Mouse (Mus musculus) heart, embryonic 16.5 days (tissue): ENCODE data around the gene Cdrt4. TPM values are rescaled to one million over a fixed set of nuclear protein-coding genes. Genes with fewer than 3 reads are reported as not detected.

Experiments
- ATAC-seq: fragments of 200-750 bp; cut with Nextera tagmentation; replicated peaks from 2 replicates; pipeline ENCODE4 v1.8.0; 2017; ENCODE audit warnings: moderate number of reproducible peaks; ENCODE audit not compliant: insufficient read depth, low FRiP score; ENCODE audit errors: extremely low read depth
- H3K27ac ChIP-seq: fragments of 300-500 bp; sonication (generic); 2 replicates; pipeline ENCODE4 v1.5.1; 2014; ENCODE audit warnings: mild to moderate bottlenecking, low read length, control low read depth, moderate library complexity
- H3K27me3 ChIP-seq: fragments of 300-500 bp; sonication (generic); 2 replicates; pipeline ENCODE4 v1.6.1; 2014; ENCODE audit warnings: low read length, mixed read lengths; ENCODE audit not compliant: control insufficient read depth, insufficient read depth
- H3K36me3 ChIP-seq: fragments of 300-500 bp; sonication (generic); 2 replicates; pipeline ENCODE4 v1.6.1; 2014; ENCODE audit not compliant: control insufficient read depth, insufficient read depth
- H3K4me1 ChIP-seq: fragments of 300-500 bp; sonication (generic); 2 replicates; pipeline ENCODE4 v1.6.1; 2014; ENCODE audit warnings: low read length, mixed read lengths; ENCODE audit not compliant: control insufficient read depth, insufficient read depth
- H3K4me2 ChIP-seq: fragments of 300-500 bp; sonication (generic); 2 replicates; pipeline ENCODE4 v1.6.1; 2014; ENCODE audit warnings: low read depth, mild to moderate bottlenecking, control low read depth, low read length
- H3K4me3 ChIP-seq: fragments of 300-500 bp; sonication (generic); 2 replicates; pipeline ENCODE4 v1.5.1; 2014; ENCODE audit warnings: mild to moderate bottlenecking, control low read depth, low read length
- H3K9ac ChIP-seq: fragments of 300-500 bp; sonication (generic); 2 replicates; pipeline ENCODE4 v1.6.1; 2014; ENCODE audit warnings: low read length, control low read depth
- H3K9me3 ChIP-seq: fragments of 300-500 bp; sonication (generic); replicated peaks from 2 replicates; pipeline ENCODE4 v1.6.1; 2016; ENCODE audit warnings: low read length; ENCODE audit not compliant: control insufficient read depth
- WGBS: fragments of 180-500 bp; shearing (Covaris S2); extraction: QIAGEN DNeasy Blood & Tissue Kit; methylation state at CpG from one replicate; pipeline ENCODE4 v1.1.7; 2014; 5-methylcytosine and 5-hydroxymethylcytosine counted together
- polyA plus RNA-seq: library from polyadenylated mRNA; unstranded; fragments of >200 nt; fragmentation: Nextera tagmentation; extraction: Ambion mirVana; gene quantifications from 2 replicates; pipeline ENCODE4 v1.2.1, GENCODE M21; 2015

Cdrt4 gene
- 0.41 TPM in 1 of 2 replicates, not detected in the other for polyA plus RNA-seq

DNA sequence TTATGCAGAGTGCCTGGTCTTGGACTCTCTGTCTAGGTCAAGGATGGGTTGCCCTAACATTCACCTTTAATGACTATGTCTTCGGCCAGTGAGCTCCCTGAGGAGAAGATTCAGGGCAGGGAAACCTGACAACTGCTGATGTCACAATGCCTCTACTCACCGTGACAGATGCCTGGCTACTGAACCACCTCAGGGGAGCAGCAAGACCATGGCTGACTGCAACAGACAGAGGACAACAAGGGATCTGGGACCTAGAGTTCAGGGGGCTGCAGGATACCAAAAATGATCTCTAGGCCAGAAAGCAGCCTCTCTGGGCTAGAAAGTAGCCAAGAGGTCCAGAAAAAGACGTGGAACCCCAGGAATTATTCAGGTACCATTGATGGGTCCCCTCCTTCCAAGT, at the start of gene Cdrt4:
Cdrt4 (plus strand) TSS at position 182 of the 400 bp plus-strand sequence.
- no peaks in the 10 kb centered on the region for H3K36me3 ChIP-seq
- no peak within 1 kb of the TSS for H3K27ac ChIP-seq
- 77% methylated on average over 3 of the region's 3 CpGs for WGBS
- no peak within 1 kb of the TSS for H3K4me2 ChIP-seq
- H3K9me3 ChIP-seq = no peaks in the 10 kb centered on the region
- H3K4me1 ChIP-seq = no peaks in the 10 kb centered on the region
- ATAC-seq = no peak
- H3K4me3 ChIP-seq = no peak within 1 kb of the TSS
- no peaks in the 10 kb centered on the region for H3K27me3 ChIP-seq
- H3K9ac ChIP-seq = no peak within 1 kb of the TSS

- Histone ChIP-seq H3K36me3 (no peaks in the 10 kb centered on the region), H3K27me3 (no peaks in the 10 kb centered on the region), H3K9ac (no peak overlapping the region), H3K4me3 (no peak overlapping the region), H3K4me1 (no peaks in the 10 kb centered on the region), H3K27ac (no peak overlapping the region), H3K4me2 (no peak overlapping the region), H3K9me3 (no peaks in the 10 kb centered on the region)
- peak; percentile 52 for ATAC-seq
- 25% methylated on average over 12 of the region's 12 CpGs for WGBS
These were observed 49.2 kb upstream of the Cdrt4 start for GRCm38 (mm10) chr11:62901699-62902323.

GRCm38 (mm10) chr11:62903871-62904495, 47.0 kb upstream of the Cdrt4 start:
- no peaks in the 10 kb centered on the region for H3K9me3 ChIP-seq
- H3K9ac ChIP-seq = no peak overlapping the region
- 72% methylated on average over 6 of the region's 6 CpGs for WGBS
- H3K27ac ChIP-seq = no peak overlapping the region
- ATAC-seq = no peak
- H3K4me2 ChIP-seq = no peak overlapping the region
- H3K27me3 ChIP-seq = no peaks in the 10 kb centered on the region
- H3K36me3 ChIP-seq = no peaks in the 10 kb centered on the region
- H3K4me1 ChIP-seq = no peaks in the 10 kb centered on the region
- H3K4me3 ChIP-seq = no peak overlapping the region

DNA sequence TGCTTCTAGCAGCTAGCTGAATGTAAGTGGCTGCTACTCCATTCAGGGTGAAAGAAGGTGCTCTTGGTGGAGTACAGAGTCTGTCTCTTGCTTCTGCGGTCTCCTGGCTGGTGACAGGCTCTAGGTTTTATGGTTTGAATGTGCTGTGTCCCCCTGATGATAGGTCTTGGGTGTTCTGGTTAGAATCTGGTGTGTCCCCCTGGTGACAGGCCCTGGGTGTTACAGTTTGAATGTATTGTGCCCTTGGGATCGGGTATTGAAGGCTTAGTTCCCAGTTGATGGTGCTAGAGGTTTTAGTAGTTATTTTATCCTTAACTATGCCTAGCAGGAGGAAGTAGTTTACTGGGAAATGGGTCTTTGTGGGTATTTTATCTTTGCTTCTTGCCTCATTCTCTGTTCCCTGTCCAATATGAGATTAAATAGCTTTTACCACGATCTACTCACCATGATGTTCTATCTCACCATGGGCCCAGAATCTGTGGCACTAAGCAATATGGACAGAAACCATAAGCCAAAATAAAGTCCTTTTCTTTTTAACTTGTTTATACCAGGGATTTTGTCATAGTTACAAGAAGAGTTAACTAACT, 41.2 kb upstream of the Cdrt4 start:
- WGBS = 66% methylated on average over 3 of the region's 3 CpGs
- H3K4me1 ChIP-seq = no peaks in the 10 kb centered on the region
- no peak for ATAC-seq

GRCm38 (mm10) chr11:62911362-62911761, 39.6 kb upstream of the Cdrt4 start:
- 47% methylated on average over 8 of the region's 8 CpGs for WGBS
- H3K4me2 ChIP-seq = no peak overlapping the region
- H3K9me3 ChIP-seq = no peaks in the 10 kb centered on the region
- H3K9ac ChIP-seq = no peak overlapping the region
- peak; percentile 63 for ATAC-seq
- no peaks in the 10 kb centered on the region for H3K36me3 ChIP-seq
- H3K27me3 ChIP-seq = no peaks in the 10 kb centered on the region
- H3K4me1 ChIP-seq = no peaks in the 10 kb centered on the region
- peak overlapping the region; percentile 20; the same call in 1 of the 2 replicates for H3K27ac ChIP-seq
- H3K4me3 ChIP-seq = no peak overlapping the region

More for the DNA sequence above, 41.2 kb upstream of the Cdrt4 start:
- Histone ChIP-seq H3K4me2 (no peak overlapping the region), H3K36me3 (no peaks in the 10 kb centered on the region), H3K9ac (no peak overlapping the region), H3K4me3 (no peak overlapping the region), H3K9me3 (no peaks in the 10 kb centered on the region), H3K27me3 (no peaks in the 10 kb centered on the region), H3K27ac (no peak overlapping the region)

DNA sequence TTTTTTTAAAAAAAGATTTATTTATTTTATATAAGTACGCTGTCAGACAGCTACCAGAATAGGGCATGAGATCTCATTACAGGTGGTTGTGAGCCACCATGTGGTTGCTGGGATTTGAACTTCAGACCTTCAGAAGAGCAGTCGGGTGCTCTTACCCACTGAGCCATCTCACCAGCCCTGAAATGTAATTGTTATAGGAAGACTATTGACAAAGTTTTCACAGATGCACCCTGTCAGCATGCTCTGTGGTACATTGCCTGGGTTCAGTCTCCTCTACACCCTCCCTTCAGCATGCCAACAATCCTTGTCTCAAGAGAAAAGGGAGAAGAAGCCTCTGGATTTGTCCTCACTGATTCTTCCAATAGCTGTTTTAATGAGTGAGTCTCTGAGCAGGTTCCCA, 37.9 kb upstream of the Cdrt4 start:
- no peak overlapping the region for H3K27ac ChIP-seq
- H3K27me3 ChIP-seq = no peaks in the 10 kb centered on the region
- ATAC-seq = no peak
- no peaks in the 10 kb centered on the region for H3K4me1 ChIP-seq
- no peak overlapping the region for H3K4me2 ChIP-seq
- no peaks in the 10 kb centered on the region for H3K9me3 ChIP-seq
- no peak overlapping the region for H3K9ac ChIP-seq
- no peaks in the 10 kb centered on the region for H3K36me3 ChIP-seq
- no peak overlapping the region for H3K4me3 ChIP-seq
- WGBS = 94% methylated on average over 2 of the region's 2 CpGs

- Histone ChIP-seq H3K36me3 (no peaks in the 10 kb centered on the region), H3K4me3 (no peak overlapping the region), H3K4me1 (no peaks in the 10 kb centered on the region), H3K27me3 (no peaks in the 10 kb centered on the region), H3K4me2 (no peak overlapping the region), H3K27ac (no peak overlapping the region), H3K9ac (no peak overlapping the region), H3K9me3 (peaks cover 2% of the 10 kb centered on the region)
- WGBS = 43% methylated on average over 6 of the region's 6 CpGs
- ATAC-seq = no peak
These were observed 36.5 kb upstream of the Cdrt4 start for GRCm38 (mm10) chr11:62914532-62914931.

GRCm38 (mm10) chr11:62915486-62915885, 35.5 kb upstream of the Cdrt4 start:
- H3K4me2 ChIP-seq = no peak overlapping the region
- whole genome bisulfite sequencing = 74% methylated on average over 2 of the region's 2 CpGs
- ATAC-seq = no peak
- no peak overlapping the region for H3K4me3 ChIP-seq
- H3K9ac ChIP-seq = no peak overlapping the region
- H3K36me3 ChIP-seq = no peaks in the 10 kb centered on the region
- H3K9me3 ChIP-seq = peaks cover 4% of the 10 kb centered on the region
- peaks cover 4% of the 10 kb centered on the region; the same call in 1 of the 2 replicates for H3K4me1 ChIP-seq
- no peaks in the 10 kb centered on the region for H3K27me3 ChIP-seq
- H3K27ac ChIP-seq = no peak overlapping the region

GRCm38 (mm10) chr11:62916765-62917164, 34.2 kb upstream of the Cdrt4 start:
- no peak overlapping the region for H3K4me3 ChIP-seq
- no peak for ATAC-seq
- H3K27ac ChIP-seq = no peak overlapping the region
- 30% methylated on average over 2 of the region's 2 CpGs for WGBS
- H3K4me2 ChIP-seq = no peak overlapping the region
- H3K36me3 ChIP-seq = no peaks in the 10 kb centered on the region
- H3K27me3 ChIP-seq = no peaks in the 10 kb centered on the region
- H3K9me3 ChIP-seq = peaks cover 4% of the 10 kb centered on the region
- no peak overlapping the region for H3K9ac ChIP-seq
- peaks cover 10% of the 10 kb centered on the region for H3K4me1 ChIP-seq
